Mouse (Mus musculus): Measurements from ENCODE around the gene Sbk2.
A peak's percentile ranks its signal among the peaks of the same experiment; 100 is the strongest.

Gene Sbk2

DNA sequence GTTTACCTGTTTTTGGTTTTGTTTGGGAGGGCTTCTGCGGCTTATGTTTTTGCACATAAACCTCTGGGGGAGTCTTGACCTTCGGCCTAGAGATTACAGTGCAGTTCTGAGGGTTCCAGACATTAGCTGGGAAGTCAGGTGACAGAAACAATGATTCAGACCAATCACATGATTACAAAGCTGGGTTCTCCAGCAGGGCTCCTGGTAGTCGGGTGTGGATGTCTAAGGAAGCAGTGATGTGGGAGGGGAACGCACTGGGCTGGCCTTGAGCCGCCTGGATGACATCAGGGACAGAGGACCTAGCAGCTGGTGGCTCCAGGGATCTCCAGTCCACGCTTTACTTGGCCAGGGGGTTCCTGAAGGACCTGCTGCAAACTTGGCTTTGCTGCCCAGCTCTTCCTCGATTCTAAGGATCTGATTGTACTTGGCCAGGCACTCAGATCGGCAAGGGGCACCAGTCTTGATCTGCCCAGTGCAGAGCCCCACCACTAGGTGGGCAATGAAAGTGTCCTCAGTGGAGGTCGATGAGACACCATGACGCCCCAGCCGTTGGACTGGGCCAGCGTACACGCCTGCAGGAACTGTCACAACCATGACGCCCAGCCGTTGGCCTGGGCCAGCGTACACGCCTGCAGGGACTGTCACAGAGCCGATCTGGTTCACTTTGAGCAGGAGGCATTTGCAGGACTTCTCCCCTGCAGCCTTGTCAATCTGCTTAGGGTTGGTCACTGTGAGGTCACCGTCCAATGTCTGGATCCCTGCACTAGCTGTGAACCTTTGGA lies 13.5 kb downstream of the Sbk2 start:
- no peak for DNase-seq

DNA sequence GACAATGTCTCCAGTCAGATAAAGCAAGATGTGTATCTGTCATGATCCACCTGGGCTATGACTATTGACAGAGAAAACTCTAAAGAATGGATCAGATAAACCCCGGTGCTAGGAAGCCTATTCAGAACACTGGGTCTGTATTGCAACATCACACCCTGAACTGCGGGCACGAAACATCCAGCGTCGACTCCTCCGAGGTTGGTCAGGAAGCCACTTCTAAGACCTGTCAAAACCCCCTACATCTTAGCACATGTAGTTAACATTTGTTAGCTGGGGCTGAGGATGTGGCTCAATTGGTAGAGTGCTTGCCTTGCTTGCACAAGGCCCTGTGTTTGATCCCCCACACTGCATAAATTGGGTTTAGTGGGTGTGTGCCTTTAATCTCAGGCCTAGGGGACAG lies 15.8 kb downstream of the Sbk2 start:
- DNase-seq = no peak

GRCm38 (mm10) chr7:4947855-4948254 lies 16.4 kb downstream of the Sbk2 start:
- DNase-seq = no peak

DNA sequence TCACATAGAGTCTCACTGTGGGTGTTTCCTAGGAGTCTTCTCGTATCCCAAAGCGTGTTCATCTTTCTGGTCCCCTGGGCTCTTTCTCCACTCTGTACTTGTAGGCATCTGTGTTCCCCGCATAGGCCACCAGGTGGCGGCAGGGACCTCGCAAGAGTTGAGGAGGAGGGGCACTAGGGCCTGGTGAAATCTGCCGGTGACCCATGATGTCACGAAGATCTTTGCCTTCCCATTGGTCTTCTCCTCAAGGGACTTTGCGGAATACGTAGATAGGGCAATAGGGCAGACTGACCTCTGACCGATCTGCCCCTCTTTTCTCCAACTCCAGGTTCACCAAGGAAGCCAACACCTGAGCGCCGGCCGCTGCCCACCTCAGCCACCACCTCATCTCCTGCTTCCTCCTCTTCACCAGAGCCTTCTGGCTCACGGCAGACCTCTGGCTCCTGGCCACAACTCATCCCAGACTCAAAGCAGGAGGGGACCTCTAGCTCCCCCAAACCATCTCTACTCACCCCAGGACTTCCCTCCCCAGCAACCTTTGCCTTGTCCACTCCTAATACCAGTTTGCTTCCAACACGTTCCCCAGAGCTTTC lies 20.9 kb downstream of the Sbk2 start:
- DNase-seq = peak; percentile 95

- no peak for DNase-seq
These were observed 21.5 kb downstream of the Sbk2 start for GRCm38 (mm10) chr7:4942673-4943072.

DNA sequence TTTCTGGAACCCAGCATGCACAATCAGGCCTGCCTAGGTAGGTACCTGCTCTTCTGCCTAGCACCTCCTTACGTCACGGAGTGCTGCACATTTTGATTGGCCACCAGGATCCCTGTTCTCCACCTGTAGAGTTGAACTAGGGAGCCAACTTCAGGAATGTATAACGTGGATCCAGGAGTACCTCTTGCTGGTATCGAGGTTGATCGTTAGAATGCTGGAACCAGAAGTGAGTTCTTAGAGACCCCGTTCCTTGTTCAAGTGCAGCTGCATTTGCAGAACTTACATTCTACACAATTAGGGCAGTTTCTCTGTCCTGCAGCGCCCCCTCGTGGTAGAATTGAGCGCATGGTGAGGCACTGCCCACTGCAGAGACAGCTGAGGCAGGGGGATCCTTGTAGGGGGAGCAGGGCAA lies 24.1 kb downstream of the Sbk2 start:
- peak; percentile 90 for DNase-seq

DNA sequence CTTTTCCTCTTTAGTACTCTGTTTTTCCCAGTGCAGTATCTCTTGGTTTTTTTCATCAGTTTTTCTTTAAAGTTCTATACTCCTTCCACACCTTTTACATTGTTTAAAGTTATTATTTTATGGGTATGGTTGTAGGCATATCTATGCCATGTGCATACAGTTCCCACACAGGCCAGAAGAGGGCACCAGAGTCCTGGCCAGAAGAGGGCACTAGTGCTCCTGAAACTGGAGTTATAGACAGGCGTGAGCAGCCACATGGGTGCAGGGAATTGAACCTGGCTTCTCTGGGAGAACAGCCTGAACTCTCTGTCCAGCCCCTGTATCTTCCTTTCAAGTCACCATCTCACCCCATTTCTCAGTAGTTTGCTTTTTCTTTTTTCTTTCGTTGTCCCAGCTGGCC lies 25.8 kb downstream of the Sbk2 start:
- DNase-seq = peak; percentile 54

DNA sequence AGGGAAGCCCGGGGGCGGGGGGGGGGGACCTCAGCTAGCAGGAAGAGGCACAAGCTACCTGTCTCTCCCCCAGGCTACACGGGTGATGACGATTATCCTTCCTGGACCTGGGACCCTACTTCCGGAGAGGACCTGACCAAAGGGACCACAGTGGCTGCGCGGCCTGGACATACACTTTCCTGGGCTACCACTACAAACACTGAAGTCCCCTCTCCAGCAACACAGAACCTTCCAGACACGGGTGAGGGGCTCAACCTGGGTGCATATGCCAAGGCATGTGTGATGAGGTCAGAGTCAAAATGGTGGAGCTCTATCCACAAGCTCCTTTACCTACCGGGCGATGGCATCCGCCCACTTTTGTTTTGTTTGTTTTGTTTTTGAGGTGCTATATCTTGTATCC lies 26.8 kb downstream of the Sbk2 start:
- no peak for DNase-seq

- DNase-seq = no peak
These were observed 27.4 kb downstream of the Sbk2 start for GRCm38 (mm10) chr7:4936832-4937231.

DNA sequence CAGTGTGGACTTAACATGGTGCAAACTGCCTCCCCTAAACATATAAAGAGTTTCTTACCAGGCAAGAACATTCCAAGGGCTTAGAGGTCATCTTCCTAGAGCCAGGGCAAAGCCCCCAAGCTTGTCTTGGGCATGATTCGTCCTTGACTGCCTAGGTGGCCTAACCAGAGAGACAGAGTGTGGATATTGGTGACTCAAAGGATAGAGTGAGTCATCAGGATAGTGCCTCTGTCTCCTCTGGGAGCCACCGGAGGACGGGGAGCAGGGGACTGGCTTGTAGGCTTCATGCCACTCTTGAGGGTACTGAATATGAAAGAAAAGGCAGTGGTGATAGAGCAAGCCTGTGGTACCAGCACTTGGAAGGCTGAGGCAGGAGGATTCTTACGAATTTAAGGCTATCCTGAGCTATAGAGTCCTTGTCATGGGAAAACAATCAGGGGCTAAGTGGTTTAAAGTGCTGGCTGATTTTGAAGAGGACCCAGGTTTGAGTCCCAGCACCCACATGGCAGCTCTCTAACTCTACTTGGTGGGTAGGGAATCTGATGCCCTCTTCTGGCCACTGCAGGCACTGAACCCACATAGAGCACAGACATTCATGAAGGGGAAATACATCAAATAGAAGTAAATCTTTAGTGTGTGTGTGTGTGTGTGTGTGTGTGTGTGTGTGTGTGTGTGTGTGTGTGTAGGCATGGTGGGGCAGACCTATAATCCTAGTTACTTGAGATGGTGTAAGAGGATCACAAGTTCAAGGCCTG lies 29.9 kb downstream of the Sbk2 start:
- DNase-seq = no peak

DNA sequence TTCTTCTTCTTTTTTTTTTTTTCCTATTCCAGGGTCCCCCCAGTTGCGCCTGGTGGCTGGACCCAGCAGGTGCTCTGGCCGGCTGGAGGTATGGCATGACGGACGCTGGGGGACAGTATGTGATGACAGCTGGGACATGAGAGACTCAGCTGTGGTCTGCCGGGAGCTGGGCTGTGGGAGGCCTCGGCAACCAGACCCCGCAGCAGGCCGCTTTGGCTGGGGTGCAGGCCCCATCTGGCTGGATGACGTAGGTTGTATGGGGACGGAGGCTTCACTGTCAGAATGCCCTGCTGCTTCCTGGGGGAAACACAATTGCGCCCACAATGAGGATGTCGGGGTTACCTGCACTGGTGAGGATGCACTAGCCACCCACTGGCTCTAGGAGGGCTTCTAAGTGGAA lies 31.1 kb downstream of the Sbk2 start:
- no peak for DNase-seq

GRCm38 (mm10) chr7:4928323-4928722 lies 35.9 kb downstream of the Sbk2 start:
- no peak for DNase-seq

GRCm38 (mm10) chr7:4927711-4928110 lies 36.5 kb downstream of the Sbk2 start:
- DNase-seq = no peak

DNA sequence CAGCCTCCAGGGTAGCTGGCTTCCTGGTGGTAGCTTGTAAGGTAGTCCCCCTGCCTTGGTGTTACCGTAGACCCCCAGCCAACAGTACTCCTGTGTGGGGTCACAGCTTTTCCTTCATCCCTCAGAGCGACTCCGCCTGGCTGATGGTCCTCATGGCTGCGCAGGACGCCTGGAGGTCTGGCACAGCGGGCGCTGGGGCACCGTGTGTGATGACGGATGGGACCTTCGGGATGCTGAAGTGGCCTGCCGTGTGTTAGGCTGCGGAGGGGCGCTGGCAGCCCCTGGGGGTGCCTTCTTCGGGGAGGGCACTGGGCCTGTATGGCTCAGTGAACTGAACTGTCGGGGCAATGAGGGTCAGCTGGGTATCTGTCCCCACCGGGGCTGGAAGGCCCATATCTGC lies 37.4 kb downstream of the Sbk2 start:
- DNase-seq = no peak

GRCm38 (mm10) chr7:4925441-4926381 lies 38.5 kb downstream of the Sbk2 start, which contains the start of gene Ssc5d:
Gene Ssc5d, plus strand, starts transcription at chr7:4925785.
- DNase-seq = no peak

DNA sequence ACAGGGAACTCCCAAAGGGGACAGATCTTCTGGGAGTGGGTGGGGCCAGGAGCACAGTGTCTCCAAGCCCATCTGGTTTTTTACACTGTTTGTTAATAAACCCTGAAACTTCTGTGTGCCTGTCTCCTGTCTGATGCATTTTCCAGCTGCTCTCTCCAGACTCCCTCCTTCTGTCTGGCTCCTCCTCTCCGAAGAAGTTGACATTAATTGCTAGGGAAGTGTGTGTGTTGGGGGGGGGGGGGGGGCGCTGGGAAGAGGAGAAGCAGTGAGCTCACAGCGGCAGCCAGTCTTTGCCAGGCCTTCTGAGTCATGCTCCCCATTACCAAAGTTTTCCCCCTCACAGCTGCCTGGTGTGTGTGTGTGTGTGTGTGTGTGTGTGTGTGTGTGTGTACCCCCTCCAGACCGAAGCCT lies 39.3 kb downstream of the Sbk2 start:
- no peak for DNase-seq

DNA sequence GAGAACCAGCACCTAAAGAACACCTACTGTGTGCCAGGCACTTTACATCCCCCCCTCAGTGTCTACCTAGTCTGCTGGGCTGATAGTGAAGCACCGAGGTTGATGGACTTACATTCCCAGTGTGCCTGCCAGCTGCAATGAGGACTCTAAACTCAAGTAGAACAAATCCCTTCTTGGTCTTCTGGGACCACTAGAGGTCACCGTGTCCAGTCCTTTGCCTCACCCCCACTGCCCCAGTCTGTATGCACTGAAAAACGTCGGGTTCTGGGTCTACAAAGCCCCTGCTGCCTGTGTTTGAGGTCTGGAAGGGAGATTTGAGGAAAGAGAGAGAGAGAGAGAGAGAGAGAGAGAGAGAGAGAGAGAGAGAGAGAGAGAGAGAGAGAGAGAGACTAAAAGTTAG lies 39.7 kb downstream of the Sbk2 start:
- no peak for DNase-seq

DNA sequence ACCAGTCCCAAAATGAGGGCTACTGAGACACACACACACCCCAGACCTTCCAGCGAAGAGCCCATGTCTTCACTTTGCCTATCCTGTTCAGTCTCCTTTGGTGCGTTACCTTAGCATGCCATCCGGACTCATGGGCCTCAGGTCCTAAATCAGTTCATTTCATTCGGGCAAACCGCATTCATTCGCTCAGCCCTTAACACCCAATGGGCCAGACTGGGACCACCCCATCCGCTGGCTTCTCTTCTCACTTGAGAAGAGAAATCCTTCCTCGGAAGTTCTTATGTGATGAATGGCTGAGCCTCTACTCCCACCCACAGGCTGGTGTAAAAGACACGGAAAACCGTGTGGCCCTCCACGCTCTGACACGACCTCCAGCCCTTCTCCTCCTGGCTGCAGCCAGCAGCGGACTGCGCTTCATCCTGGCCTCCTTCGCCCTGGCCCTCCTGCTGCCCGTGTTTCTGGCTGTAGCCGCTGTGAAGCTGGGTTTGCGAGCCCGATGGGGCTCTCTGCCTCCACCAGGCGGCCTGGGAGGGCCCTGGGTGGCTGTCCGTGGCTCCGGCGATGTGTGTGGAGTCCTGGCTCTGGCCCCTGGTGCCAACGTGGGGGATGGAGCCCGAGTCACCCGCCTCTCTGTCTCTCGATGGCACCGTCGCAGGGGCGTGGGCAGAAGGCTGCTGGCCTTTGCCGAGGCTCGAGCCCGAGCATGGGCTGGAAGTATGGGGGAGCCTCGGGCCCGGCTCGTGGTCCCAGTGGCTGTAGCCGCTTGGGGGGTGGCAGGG lies 40.4 kb downstream of the Sbk2 start:
- no peak for DNase-seq

- no peak for DNase-seq
These were observed 41.2 kb downstream of the Sbk2 start for GRCm38 (mm10) chr7:4922931-4923565.

DNA sequence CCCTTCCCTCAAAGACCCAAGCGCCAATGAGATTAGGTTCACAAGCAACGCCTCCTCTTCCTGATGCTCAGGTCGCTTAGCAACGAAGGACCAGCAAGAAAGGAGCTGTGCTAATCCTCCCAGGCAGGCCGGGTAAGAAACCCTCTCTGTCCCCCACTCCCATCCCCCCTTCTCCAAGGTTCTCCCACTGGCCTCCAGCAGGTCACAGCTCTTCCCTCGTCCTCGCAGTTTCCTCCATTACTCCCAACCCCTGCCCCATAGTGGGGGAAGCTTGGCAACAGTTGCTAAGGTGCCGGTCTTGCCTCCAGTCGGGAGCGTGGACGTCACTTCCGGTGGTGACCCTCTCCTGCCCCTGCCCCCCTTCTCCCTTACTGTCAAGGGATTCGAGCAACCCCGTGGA lies 41.7 kb downstream of the Sbk2 start:
- peak; percentile 72 for DNase-seq

- DNase-seq = no peak
These were observed 42.3 kb downstream of the Sbk2 start, which contains the start of gene Nat14 for GRCm38 (mm10) chr7:4921824-4922482. Gene Nat14, plus strand, starts transcription at chr7:4922028.
